Mouse (Mus musculus) hindbrain, embryonic 12.5 days (tissue): ENCODE data around the gene Taf1d. TPM values are rescaled to one million over a fixed set of nuclear protein-coding genes. Genes with fewer than 3 reads are reported as not detected.
A peak's percentile ranks its signal among the peaks of the same experiment; 100 is the strongest.

Experiments used
- ATAC-seq: fragments of 200-750 bp; cut with Nextera tagmentation; 2 replicates; pipeline ENCODE4 v1.8.0; 2017; ENCODE audit warnings: moderate TSS enrichment; ENCODE audit not compliant: low FRiP score
- H3K27ac ChIP-seq: fragments of 300-500 bp; sonication (generic); 2 replicates; pipeline ENCODE4 v1.5.1; 2016; ENCODE audit warnings: mild to moderate bottlenecking
- H3K27me3 ChIP-seq: fragments of 300-500 bp; sonication (generic); 2 replicates; pipeline ENCODE4 v1.6.1; 2016; ENCODE audit warnings: mild to moderate bottlenecking
- H3K36me3 ChIP-seq: fragments of 300-500 bp; sonication (generic); 2 replicates; pipeline ENCODE4 v1.6.1; 2016; ENCODE audit warnings: mild to moderate bottlenecking
- H3K4me1 ChIP-seq: fragments of 300-500 bp; sonication (generic); 2 replicates; pipeline ENCODE4 v1.6.1; 2016
- H3K4me2 ChIP-seq: fragments of 300-500 bp; sonication (generic); replicated peaks from 2 replicates; pipeline ENCODE4 v1.6.1; 2016; ENCODE audit warnings: mild to moderate bottlenecking
- H3K4me3 ChIP-seq: fragments of 300-500 bp; sonication (generic); 2 replicates; pipeline ENCODE4 v1.5.1; 2016; ENCODE audit warnings: mild to moderate bottlenecking
- H3K9ac ChIP-seq: fragments of 300-500 bp; sonication (generic); 2 replicates; pipeline ENCODE4 v1.6.1; 2016; ENCODE audit warnings: mild to moderate bottlenecking, moderate library complexity
- H3K9me3 ChIP-seq: fragments of 300-500 bp; sonication (generic); replicated peaks from 2 replicates; pipeline ENCODE4 v1.6.1; 2016; ENCODE audit warnings: mild to moderate bottlenecking
- WGBS: fragments of 180-500 bp; shearing (Covaris S2); methylation state at CpG from one replicate; pipeline ENCODE4 v1.1.7; 2016; 5-methylcytosine and 5-hydroxymethylcytosine counted together
- polyA plus RNA-seq: library from polyadenylated mRNA; unstranded; fragments of >200 nt; fragmentation: Nextera tagmentation; extraction: Ambion mirVana; gene quantifications from 2 replicates; pipeline ENCODE4 v1.2.1, GENCODE M21; 2016

The Taf1d gene
- polyA plus RNA-seq = 52.5 and 61.0 TPM in 2 replicates

GRCm38 (mm10) chr9:15305503-15306397 lies at the start of gene Taf1d:
Gene Taf1d, plus strand, starts transcription at chr9:15306214.
- peak within 1 kb of the TSS; percentile 65 for H3K4me2 ChIP-seq
- H3K27me3 ChIP-seq = no peaks in the 10 kb centered on the region
- peak within 1 kb of the TSS; percentile 87 for H3K9ac ChIP-seq
- H3K9me3 ChIP-seq = no peaks in the 10 kb centered on the region
- peaks cover 25% of the 10 kb centered on the region for H3K4me1 ChIP-seq
- peak within 1 kb of the TSS; percentile 91 for H3K27ac ChIP-seq
- peaks cover 25% of the 10 kb centered on the region for H3K36me3 ChIP-seq
- 14% methylated on average over 44 of the region's 45 CpGs for WGBS
- peak within 1 kb of the TSS; percentile 70 for H3K4me3 ChIP-seq
- ATAC-seq = peak; percentile 99

- 93% methylated on average over 3 of the region's 3 CpGs for WGBS
- Histone ChIP-seq H3K27me3 (no peaks in the 10 kb centered on the region), H3K9ac (no peak overlapping the region), H3K4me1 (no peaks in the 10 kb centered on the region), H3K4me2 (no peak overlapping the region), H3K9me3 (no peaks in the 10 kb centered on the region), H3K36me3 (peaks cover 10% of the 10 kb centered on the region), H3K4me3 (no peak overlapping the region), H3K27ac (no peak overlapping the region)
- ATAC-seq = no peak
Observed at GRCm38 (mm10) chr9:15256214-15256613, 49.8 kb upstream of the Taf1d start.

- Histone ChIP-seq H3K9me3 (no peaks in the 10 kb centered on the region), H3K9ac (no peak overlapping the region), H3K4me3 (no peak overlapping the region), H3K27me3 (no peaks in the 10 kb centered on the region), H3K4me1 (no peaks in the 10 kb centered on the region), H3K36me3 (peaks cover 63% of the 10 kb centered on the region), H3K27ac (no peak overlapping the region), H3K4me2 (no peak overlapping the region)
- WGBS = 93% methylated on average over 8 of the region's 8 CpGs
- no peak for ATAC-seq
Observed at GRCm38 (mm10) chr9:15261980-15262379, 44.0 kb upstream of the Taf1d start.

GRCm38 (mm10) chr9:15263487-15263886 lies 42.5 kb upstream of the Taf1d start:
- peaks cover 76% of the 10 kb centered on the region for H3K36me3 ChIP-seq
- H3K27me3 ChIP-seq = no peaks in the 10 kb centered on the region
- no peaks in the 10 kb centered on the region for H3K9me3 ChIP-seq
- H3K9ac ChIP-seq = no peak overlapping the region
- WGBS = 98% methylated on average over 10 of the region's 10 CpGs
- H3K4me3 ChIP-seq = no peak overlapping the region
- no peak for ATAC-seq
- H3K4me1 ChIP-seq = no peaks in the 10 kb centered on the region
- no peak overlapping the region for H3K4me2 ChIP-seq
- H3K27ac ChIP-seq = no peak overlapping the region

- 97% methylated on average over 2 of the region's 2 CpGs for WGBS
Observed at GRCm38 (mm10) chr9:15273981-15274380, 32.0 kb upstream of the Taf1d start.

GRCm38 (mm10) chr9:15276855-15277254 lies 29.2 kb upstream of the Taf1d start:
- H3K4me1 ChIP-seq = peaks cover 19% of the 10 kb centered on the region

More at GRCm38 (mm10) chr9:15273981-15274380, 32.0 kb upstream of the Taf1d start:
- H3K9ac ChIP-seq = no peak overlapping the region
- ATAC-seq = no peak
- peaks cover 10% of the 10 kb centered on the region for H3K4me1 ChIP-seq
- H3K9me3 ChIP-seq = no peaks in the 10 kb centered on the region
- no peaks in the 10 kb centered on the region for H3K27me3 ChIP-seq
- peaks cover 75% of the 10 kb centered on the region for H3K36me3 ChIP-seq
- no peak overlapping the region for H3K4me2 ChIP-seq
- H3K4me3 ChIP-seq = no peak overlapping the region
- H3K27ac ChIP-seq = no peak overlapping the region

GRCm38 (mm10) chr9:15278343-15278742 lies 27.7 kb upstream of the Taf1d start:
- ATAC-seq = no peak
- Histone ChIP-seq H3K27me3 (no peaks in the 10 kb centered on the region), H3K4me1 (peaks cover 19% of the 10 kb centered on the region), H3K9me3 (no peaks in the 10 kb centered on the region), H3K4me2 (no peak overlapping the region), H3K27ac (no peak overlapping the region), H3K9ac (no peak overlapping the region), H3K36me3 (peaks cover 32% of the 10 kb centered on the region), H3K4me3 (no peak overlapping the region)
- WGBS = 96% methylated on average over 3 of the region's 3 CpGs

More at GRCm38 (mm10) chr9:15276855-15277254, 29.2 kb upstream of the Taf1d start:
- H3K4me3 ChIP-seq = no peak overlapping the region
- no peaks in the 10 kb centered on the region for H3K27me3 ChIP-seq
- ATAC-seq = no peak
- no peak overlapping the region for H3K4me2 ChIP-seq
- H3K27ac ChIP-seq = no peak overlapping the region
- H3K36me3 ChIP-seq = peaks cover 47% of the 10 kb centered on the region
- H3K9ac ChIP-seq = no peak overlapping the region
- 91% methylated on average over 4 of the region's 4 CpGs for WGBS
- no peaks in the 10 kb centered on the region for H3K9me3 ChIP-seq

- Histone ChIP-seq H3K4me2 (peak overlapping the region; percentile 92), H3K27me3 (no peaks in the 10 kb centered on the region), H3K4me1 (peaks cover 19% of the 10 kb centered on the region), H3K4me3 (peak overlapping the region; percentile 98), H3K27ac (peak overlapping the region; percentile 91), H3K9me3 (no peaks in the 10 kb centered on the region), H3K9ac (peak overlapping the region; percentile 98), H3K36me3 (peaks cover 24% of the 10 kb centered on the region)
- WGBS = 9% methylated on average over 19 of the region's 19 CpGs
- ATAC-seq = no peak; the same call in 1 of the 2 replicates
Observed at GRCm38 (mm10) chr9:15279139-15279648, 26.8 kb upstream of the Taf1d start.

GRCm38 (mm10) chr9:15279649-15280490 lies 26.1 kb upstream of the Taf1d start, which contains the start of gene Med17:
Gene Med17, minus strand, starts transcription at chr9:15279931.
- Histone ChIP-seq H3K4me2 (peak within 1 kb of the TSS; percentile 92), H3K27me3 (no peaks in the 10 kb centered on the region), H3K4me3 (peak within 1 kb of the TSS; percentile 98), H3K36me3 (peaks cover 18% of the 10 kb centered on the region), H3K9me3 (no peaks in the 10 kb centered on the region), H3K9ac (peak within 1 kb of the TSS; percentile 98), H3K4me1 (peaks cover 19% of the 10 kb centered on the region), H3K27ac (peak within 1 kb of the TSS; percentile 91)
- WGBS = 1% methylated on average over 56 of the region's 57 CpGs
- peak; percentile 99 for ATAC-seq

GRCm38 (mm10) chr9:15280491-15280879 lies 25.5 kb upstream of the Taf1d start:
- 0 out of 2 replicates have a peak, but pooled peaks have one; percentile 2 for ATAC-seq
- no peaks in the 10 kb centered on the region for H3K9me3 ChIP-seq
- peak overlapping the region; percentile 44 for H3K27ac ChIP-seq
- H3K4me2 ChIP-seq = peak overlapping the region; percentile 92
- 48% methylated on average over 5 of the region's 5 CpGs for WGBS
- no peaks in the 10 kb centered on the region for H3K27me3 ChIP-seq
- H3K9ac ChIP-seq = peak overlapping the region; percentile 69
- peak overlapping the region; percentile 98 for H3K4me3 ChIP-seq
- peaks cover 12% of the 10 kb centered on the region for H3K36me3 ChIP-seq
- peaks cover 19% of the 10 kb centered on the region for H3K4me1 ChIP-seq

- Histone ChIP-seq H3K27me3 (no peaks in the 10 kb centered on the region), H3K4me2 (no peak overlapping the region), H3K4me3 (no peak overlapping the region), H3K9me3 (no peaks in the 10 kb centered on the region), H3K27ac (no peak overlapping the region), H3K36me3 (peaks cover 7% of the 10 kb centered on the region; the same call in 1 of the 2 replicates), H3K4me1 (peaks cover 6% of the 10 kb centered on the region), H3K9ac (no peak overlapping the region)
- ATAC-seq = no peak
- 64% methylated on average over 3 of the region's 3 CpGs for WGBS
Observed at GRCm38 (mm10) chr9:15285443-15285842, 20.6 kb upstream of the Taf1d start.

GRCm38 (mm10) chr9:15287846-15288245 lies 18.2 kb upstream of the Taf1d start:
- Histone ChIP-seq H3K36me3 (peaks cover 11% of the 10 kb centered on the region; the same call in 1 of the 2 replicates), H3K27ac (no peak overlapping the region), H3K9me3 (no peaks in the 10 kb centered on the region), H3K27me3 (no peaks in the 10 kb centered on the region), H3K4me1 (no peaks in the 10 kb centered on the region), H3K9ac (no peak overlapping the region), H3K4me3 (no peak overlapping the region), H3K4me2 (no peak overlapping the region)
- WGBS = 58% methylated on average over 6 of the region's 6 CpGs
- ATAC-seq = no peak
